Mouse (Mus musculus): ENCODE data around the gene Slc16a1. TPM values are rescaled to one million over a fixed set of nuclear protein-coding genes. Genes with fewer than 3 reads are reported as not detected.

Gene Slc16a1
- polyA plus RNA-seq, 1 experiment from 2014 or later, result 8.9 TPM

- no peak overlapping the region for H3K27ac ChIP-seq (replicated peaks; ENCODE audit: low read depth, low read length)
- H3K9me3 ChIP-seq (ENCODE audit: control insufficient read depth, low read length), result no peaks in the 10 kb centered on the region
- H3K4me1 ChIP-seq (ENCODE audit: control insufficient read depth, insufficient read depth, low read length), result 0 out of 2 replicates have a peak, but pooled peaks cover 4% of the 10 kb centered on the region
- ATAC-seq (ENCODE audit: low FRiP score, low TSS enrichment) (no peak), DNase-seq (no peak)
- 96% methylated on average over 1 of the region's 1 CpGs for WGBS
- no peak overlapping the region for H3K4me2 ChIP-seq (ENCODE audit: low read length)
- H3K4me3 ChIP-seq (replicated peaks; ENCODE audit: low read depth, low read length), result no peak overlapping the region
- H3K36me3 ChIP-seq (ENCODE audit: control insufficient read depth, insufficient read depth, low read length), result no peaks in the 10 kb centered on the region
- H3K9ac ChIP-seq (replicated peaks; ENCODE audit: low read length), result no peak overlapping the region
- no peaks in the 10 kb centered on the region for H3K27me3 ChIP-seq (ENCODE audit: control insufficient read depth, insufficient read depth, low read length)
These were observed 5.9 kb downstream of the Slc16a1 start for GRCm38 (mm10) chr3:104644371-104644770.

GRCm38 (mm10) chr3:104654219-104654618 lies 15.8 kb downstream of the Slc16a1 start:
- DNase-seq, result no peak
- Histone ChIP-seq H3K4me1 (ENCODE audit: control insufficient read depth, insufficient read depth, low read length) (no peaks in the 10 kb centered on the region), H3K9ac (replicated peaks; ENCODE audit: low read length) (no peak overlapping the region), H3K9me3 (ENCODE audit: control insufficient read depth, low read length) (no peaks in the 10 kb centered on the region), H3K27me3 (ENCODE audit: control insufficient read depth, insufficient read depth, low read length) (no peaks in the 10 kb centered on the region), H3K27ac (replicated peaks; ENCODE audit: low read depth, low read length) (no peak overlapping the region), H3K36me3 (ENCODE audit: control insufficient read depth, insufficient read depth, low read length) (peaks cover 15% of the 10 kb centered on the region), H3K4me2 (ENCODE audit: low read length) (no peak overlapping the region), H3K4me3 (replicated peaks; ENCODE audit: low read depth, low read length) (no peak overlapping the region)
- WGBS, result 98% methylated on average over 4 of the region's 4 CpGs
- ATAC-seq (ENCODE audit: low FRiP score, low TSS enrichment), result no peak

- no peaks in the 10 kb centered on the region for H3K9me3 ChIP-seq (ENCODE audit: control insufficient read depth, low read length)
- no peak for ATAC-seq (ENCODE audit: low FRiP score, low TSS enrichment)
These were observed 16.5 kb downstream of the Slc16a1 start for GRCm38 (mm10) chr3:104654921-104655320.

GRCm38 (mm10) chr3:104658706-104659105 lies 20.2 kb downstream of the Slc16a1 start:
- ATAC-seq (ENCODE audit: low FRiP score, low TSS enrichment) (no peak), DNase-seq (no peak)
- no peak overlapping the region for H3K4me3 ChIP-seq (replicated peaks; ENCODE audit: low read depth, low read length)
- H3K4me2 ChIP-seq (ENCODE audit: low read length), result no peak overlapping the region
- H3K9ac ChIP-seq (replicated peaks; ENCODE audit: low read length), result no peak overlapping the region
- no peak overlapping the region for H3K27ac ChIP-seq (replicated peaks; ENCODE audit: low read depth, low read length)
- 93% methylated on average over 2 of the region's 2 CpGs for WGBS
- H3K9me3 ChIP-seq (ENCODE audit: control insufficient read depth, low read length), result no peaks in the 10 kb centered on the region
- H3K27me3 ChIP-seq (ENCODE audit: control insufficient read depth, insufficient read depth, low read length), result no peaks in the 10 kb centered on the region
- peaks cover 4% of the 10 kb centered on the region; the same call in 1 of the 2 replicates for H3K4me1 ChIP-seq (ENCODE audit: control insufficient read depth, insufficient read depth, low read length)
- no peaks in the 10 kb centered on the region for H3K36me3 ChIP-seq (ENCODE audit: control insufficient read depth, insufficient read depth, low read length)

More at GRCm38 (mm10) chr3:104654921-104655320, 16.5 kb downstream of the Slc16a1 start:
- no peak overlapping the region for H3K27ac ChIP-seq (replicated peaks; ENCODE audit: low read depth, low read length)
- H3K4me3 ChIP-seq (replicated peaks; ENCODE audit: low read depth, low read length), result no peak overlapping the region
- 94% methylated on average over 4 of the region's 4 CpGs for WGBS
- no peaks in the 10 kb centered on the region for H3K27me3 ChIP-seq (ENCODE audit: control insufficient read depth, insufficient read depth, low read length)
- no peak overlapping the region for H3K9ac ChIP-seq (replicated peaks; ENCODE audit: low read length)
- no peak for DNase-seq
- no peak overlapping the region for H3K4me2 ChIP-seq (ENCODE audit: low read length)
- no peaks in the 10 kb centered on the region for H3K4me1 ChIP-seq (ENCODE audit: control insufficient read depth, insufficient read depth, low read length)
- peaks cover 15% of the 10 kb centered on the region for H3K36me3 ChIP-seq (ENCODE audit: control insufficient read depth, insufficient read depth, low read length)

- WGBS, result 88% methylated on average over 4 of the region's 4 CpGs
- Histone ChIP-seq H3K4me3 (replicated peaks; ENCODE audit: low read depth, low read length) (no peak overlapping the region), H3K9ac (replicated peaks; ENCODE audit: low read length) (no peak overlapping the region), H3K9me3 (ENCODE audit: control insufficient read depth, low read length) (no peaks in the 10 kb centered on the region), H3K27me3 (ENCODE audit: control insufficient read depth, insufficient read depth, low read length) (no peaks in the 10 kb centered on the region), H3K27ac (replicated peaks; ENCODE audit: low read depth, low read length) (no peak overlapping the region), H3K36me3 (ENCODE audit: control insufficient read depth, insufficient read depth, low read length) (no peaks in the 10 kb centered on the region), H3K4me2 (ENCODE audit: low read length) (no peak overlapping the region), H3K4me1 (ENCODE audit: control insufficient read depth, insufficient read depth, low read length) (peaks cover 4% of the 10 kb centered on the region; the same call in 1 of the 2 replicates)
- ATAC-seq (ENCODE audit: low FRiP score, low TSS enrichment), result no peak
- no peak for DNase-seq
These were observed 21.3 kb downstream of the Slc16a1 start for GRCm38 (mm10) chr3:104659758-104660157.

GRCm38 (mm10) chr3:104660522-104660921 lies 22.1 kb downstream of the Slc16a1 start:
- 84% methylated on average over 3 of the region's 3 CpGs for WGBS
- no peak for ATAC-seq (ENCODE audit: low FRiP score, low TSS enrichment)
- Histone ChIP-seq H3K27me3 (ENCODE audit: control insufficient read depth, insufficient read depth, low read length) (no peaks in the 10 kb centered on the region), H3K27ac (replicated peaks; ENCODE audit: low read depth, low read length) (no peak overlapping the region), H3K9ac (replicated peaks; ENCODE audit: low read length) (no peak overlapping the region), H3K4me1 (ENCODE audit: control insufficient read depth, insufficient read depth, low read length) (peaks cover 4% of the 10 kb centered on the region; the same call in 1 of the 2 replicates), H3K9me3 (ENCODE audit: control insufficient read depth, low read length) (no peaks in the 10 kb centered on the region), H3K4me2 (ENCODE audit: low read length) (no peak overlapping the region), H3K4me3 (replicated peaks; ENCODE audit: low read depth, low read length) (no peak overlapping the region), H3K36me3 (ENCODE audit: control insufficient read depth, insufficient read depth, low read length) (no peaks in the 10 kb centered on the region)
- no peak for DNase-seq

- H3K4me2 ChIP-seq (ENCODE audit: low read length), result no peak overlapping the region
- no peak overlapping the region for H3K4me3 ChIP-seq (replicated peaks; ENCODE audit: low read depth, low read length)
- DNase-seq (no peak), ATAC-seq (ENCODE audit: low FRiP score, low TSS enrichment) (no peak)
- no peaks in the 10 kb centered on the region for H3K9me3 ChIP-seq (ENCODE audit: control insufficient read depth, low read length)
- H3K27ac ChIP-seq (replicated peaks; ENCODE audit: low read depth, low read length), result no peak overlapping the region
- 39% methylated on average over 4 of the region's 4 CpGs for WGBS
- H3K27me3 ChIP-seq (ENCODE audit: control insufficient read depth, insufficient read depth, low read length), result no peaks in the 10 kb centered on the region
- H3K9ac ChIP-seq (replicated peaks; ENCODE audit: low read length), result no peak overlapping the region
- H3K36me3 ChIP-seq (ENCODE audit: control insufficient read depth, insufficient read depth, low read length), result no peaks in the 10 kb centered on the region
- peaks cover 4% of the 10 kb centered on the region; the same call in 1 of the 2 replicates for H3K4me1 ChIP-seq (ENCODE audit: control insufficient read depth, insufficient read depth, low read length)
These were observed 23.5 kb downstream of the Slc16a1 start for GRCm38 (mm10) chr3:104662007-104662406.

- Histone ChIP-seq H3K27ac (replicated peaks; ENCODE audit: low read depth, low read length) (no peak overlapping the region), H3K27me3 (ENCODE audit: control insufficient read depth, insufficient read depth, low read length) (no peaks in the 10 kb centered on the region), H3K9ac (replicated peaks; ENCODE audit: low read length) (no peak overlapping the region), H3K4me3 (replicated peaks; ENCODE audit: low read depth, low read length) (no peak overlapping the region), H3K9me3 (ENCODE audit: control insufficient read depth, low read length) (no peaks in the 10 kb centered on the region), H3K36me3 (ENCODE audit: control insufficient read depth, insufficient read depth, low read length) (no peaks in the 10 kb centered on the region), H3K4me2 (ENCODE audit: low read length) (no peak overlapping the region), H3K4me1 (ENCODE audit: control insufficient read depth, insufficient read depth, low read length) (peaks cover 4% of the 10 kb centered on the region; the same call in 1 of the 2 replicates)
- WGBS, result 86% methylated on average over 11 of the region's 11 CpGs
- no peak for ATAC-seq (ENCODE audit: low FRiP score, low TSS enrichment)
- DNase-seq, result no peak
These were observed 24.5 kb downstream of the Slc16a1 start for GRCm38 (mm10) chr3:104662926-104663325.

GRCm38 (mm10) chr3:104666950-104667349 lies 28.5 kb downstream of the Slc16a1 start:
- DNase-seq (no peak), ATAC-seq (ENCODE audit: low FRiP score, low TSS enrichment) (no peak)
- no peak overlapping the region for H3K9ac ChIP-seq (replicated peaks; ENCODE audit: low read length)
- no peaks in the 10 kb centered on the region for H3K27me3 ChIP-seq (ENCODE audit: control insufficient read depth, insufficient read depth, low read length)
- H3K9me3 ChIP-seq (ENCODE audit: control insufficient read depth, low read length), result no peaks in the 10 kb centered on the region
- 74% methylated on average over 4 of the region's 4 CpGs for WGBS
- H3K36me3 ChIP-seq (ENCODE audit: control insufficient read depth, insufficient read depth, low read length), result no peaks in the 10 kb centered on the region
- peaks cover 4% of the 10 kb centered on the region; the same call in 1 of the 2 replicates for H3K4me1 ChIP-seq (ENCODE audit: control insufficient read depth, insufficient read depth, low read length)
- H3K4me3 ChIP-seq (replicated peaks; ENCODE audit: low read depth, low read length), result no peak overlapping the region
- H3K4me2 ChIP-seq (ENCODE audit: low read length), result no peak overlapping the region
- H3K27ac ChIP-seq (replicated peaks; ENCODE audit: low read depth, low read length), result no peak overlapping the region

Data from midbrain, embryonic 14.5 days (tissue).